Mouse (Mus musculus) activated CD4-positive, CD25-positive, alpha-beta regulatory T cell, adult 4 months (primary cell): Measurements from ENCODE around the gene Hes2. TPM values are rescaled to one million over a fixed set of nuclear protein-coding genes. Genes with fewer than 3 reads are reported as not detected.

ENCODE experiments used
- ATAC-seq: one replicate; pipeline ENCODE4 v1.8.0; 2017
- polyA plus RNA-seq, 2 experiments: library from polyadenylated mRNA; unstranded; fragments of 100-300 nt; shearing (Covaris generic); gene quantifications; one replicate each; pipeline ENCODE4 v1.2.1; 2017

Hes2 gene
- polyA plus RNA-seq, 2 experiments from 2014 or later: not detected

DNA sequence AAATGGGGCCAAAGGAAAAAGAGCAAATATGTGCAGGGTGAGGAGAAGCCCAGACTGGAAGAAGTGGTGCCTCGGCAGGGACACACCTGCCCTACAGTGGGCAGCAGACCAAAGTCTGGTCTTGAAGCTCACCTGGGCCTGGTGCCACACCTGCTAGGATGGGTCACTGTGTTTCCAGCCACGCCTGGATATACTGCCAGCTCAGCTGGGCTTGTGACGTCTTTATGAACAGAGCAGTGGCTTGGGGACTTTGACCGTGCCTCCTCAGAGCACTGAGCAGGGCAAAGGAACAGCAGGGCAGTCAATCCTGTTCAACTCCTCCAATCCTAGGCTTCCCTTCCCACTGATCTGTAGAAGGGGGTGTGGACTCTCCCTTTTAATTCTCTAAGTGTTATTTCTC lies 2.1 kb downstream of the Hes2 start:
- no peak for ATAC-seq

- ATAC-seq: no peak
Measured at GRCm38 (mm10) chr4:152161601-152162000, 2.9 kb downstream of the Hes2 start.

DNA sequence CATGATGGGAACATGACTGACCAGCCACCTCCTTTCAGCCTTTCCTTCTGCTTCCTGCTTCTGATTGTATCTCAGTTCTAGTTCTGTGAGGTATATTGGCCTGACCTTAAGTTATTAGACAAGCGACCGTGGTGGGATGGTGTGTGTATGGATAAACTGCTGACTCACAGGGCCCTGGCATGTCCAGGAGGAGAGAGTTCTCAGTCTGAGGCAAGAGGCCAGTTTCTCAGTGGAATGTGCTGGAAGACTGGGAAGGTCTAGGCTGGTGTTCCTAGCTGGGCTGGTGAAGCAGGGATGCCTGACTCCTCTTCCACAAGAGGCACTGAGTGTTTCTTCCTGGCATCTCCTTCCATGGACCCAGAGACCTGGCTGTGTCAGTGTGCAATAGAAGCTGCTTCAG lies 4.1 kb downstream of the Hes2 start:
- no peak for ATAC-seq

DNA sequence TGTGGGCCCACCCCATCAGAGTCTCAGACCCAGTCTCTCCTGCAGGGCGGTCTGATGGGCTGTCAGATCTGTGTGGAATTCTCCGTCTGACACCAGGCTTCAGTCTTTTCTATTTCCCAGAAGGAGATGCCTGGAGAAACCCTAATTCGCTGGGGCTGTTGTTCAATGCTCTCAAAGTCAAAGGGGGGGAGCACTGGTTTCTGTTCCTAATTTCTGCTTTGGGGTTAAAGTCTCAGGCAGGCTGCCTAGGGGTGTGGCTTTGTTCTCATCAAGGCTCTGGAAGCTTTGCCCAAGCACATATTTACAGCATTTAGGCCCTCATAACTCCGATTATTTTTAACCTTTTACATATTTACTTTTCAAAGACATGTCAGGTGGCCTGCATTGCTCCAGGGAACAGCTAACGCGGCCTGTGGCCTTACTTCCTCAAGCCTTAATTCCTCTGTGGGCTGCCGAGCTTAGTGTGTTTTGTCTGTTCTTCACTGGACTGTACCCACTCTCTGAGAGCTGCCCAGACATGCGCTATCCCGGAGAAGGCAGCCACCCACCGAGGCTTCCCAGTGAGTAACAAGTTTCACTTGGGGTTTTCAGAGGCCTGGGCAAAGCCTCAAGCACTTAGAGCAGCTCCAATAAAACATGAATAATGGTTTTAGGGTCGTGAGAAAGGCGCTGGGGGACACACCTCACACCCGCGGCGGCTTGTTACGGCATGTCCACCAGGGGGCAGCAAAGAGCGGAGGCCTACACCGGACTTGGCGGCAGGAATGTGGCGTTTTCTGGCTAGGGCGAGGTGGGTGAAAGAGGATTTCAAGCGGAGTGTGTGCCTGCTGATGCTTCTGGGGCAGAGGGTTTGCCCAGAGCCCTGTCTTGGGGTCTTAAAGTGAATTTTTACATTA lies 6.6 kb downstream of the Hes2 start:
- no peak for ATAC-seq

DNA sequence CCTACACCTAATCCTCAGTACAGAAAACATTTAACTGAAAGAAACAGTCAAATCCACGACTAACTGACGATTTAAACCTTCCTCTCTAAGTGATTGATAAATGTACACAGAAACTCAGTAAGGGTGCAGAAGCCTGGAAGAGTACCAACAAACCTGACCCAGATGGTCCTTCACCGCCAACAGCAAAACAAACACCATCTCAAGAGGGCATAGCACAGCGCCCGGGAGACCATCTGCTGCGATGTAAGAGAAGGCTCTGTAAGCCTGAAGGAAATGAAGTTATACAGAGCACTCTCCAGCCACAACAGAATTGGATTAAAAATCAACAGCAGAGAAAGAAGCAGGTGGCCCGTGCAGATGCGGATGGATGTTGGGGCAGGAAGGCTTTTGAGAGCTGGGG lies 9.4 kb downstream of the Hes2 start:
- no peak for ATAC-seq

GRCm38 (mm10) chr4:152169103-152169502 lies 10.4 kb downstream of the Hes2 start:
- no peak for ATAC-seq

DNA sequence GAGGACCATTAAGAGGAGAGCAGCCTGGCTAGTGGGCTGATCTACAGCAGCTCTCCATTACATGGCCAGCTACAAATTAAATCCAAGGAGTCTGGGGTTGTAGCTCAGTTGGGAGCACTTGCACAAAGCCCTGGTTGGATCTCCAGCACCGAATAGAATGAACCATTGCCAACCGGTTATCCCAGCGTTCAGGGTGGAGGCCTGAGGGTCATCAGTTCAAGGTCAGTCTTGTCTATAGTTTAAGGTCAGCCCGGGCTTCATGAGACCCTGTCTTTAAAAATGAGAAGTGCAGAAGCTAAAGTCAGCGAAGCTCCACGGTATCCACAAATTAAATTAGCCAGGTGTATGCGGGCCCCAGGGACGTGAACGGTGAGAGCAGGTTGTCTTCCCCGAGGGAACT lies 11.6 kb downstream of the Hes2 start:
- ATAC-seq: no peak

GRCm38 (mm10) chr4:152171543-152171942 lies 12.9 kb downstream of the Hes2 start:
- no peak for ATAC-seq

GRCm38 (mm10) chr4:152173041-152173440 lies 14.4 kb downstream of the Hes2 start:
- no peak for ATAC-seq

GRCm38 (mm10) chr4:152173956-152174355 lies 15.3 kb downstream of the Hes2 start:
- ATAC-seq: no peak

DNA sequence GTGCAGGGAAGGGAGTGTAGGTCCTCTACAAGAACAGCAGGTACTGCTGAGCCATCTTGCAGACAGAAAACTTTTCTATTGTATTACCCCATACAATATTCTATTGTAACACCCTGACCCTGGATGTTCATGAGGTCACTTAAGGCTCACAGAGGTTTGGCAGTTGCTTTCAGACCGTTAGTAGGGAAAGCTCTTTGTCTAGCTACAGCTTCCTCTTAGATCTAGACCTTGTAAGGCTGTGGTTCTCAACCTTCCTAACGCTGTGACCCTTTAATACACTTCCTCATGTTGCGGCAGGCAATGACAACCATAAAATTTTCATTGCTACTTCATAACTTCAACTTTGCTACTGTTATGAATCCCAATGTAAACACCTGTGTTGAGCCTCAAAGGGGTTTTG lies 18.0 kb downstream of the Hes2 start:
- no peak for ATAC-seq

GRCm38 (mm10) chr4:152177174-152177536 lies 18.5 kb downstream of the Hes2 start:
- no peak for ATAC-seq

GRCm38 (mm10) chr4:152177537-152178343 lies 19.1 kb downstream of the Hes2 start, which contains the start of gene Acot7:
Gene Acot7, plus strand, starts transcription at chr4:152178134.
- peak; percentile 83 for ATAC-seq

DNA sequence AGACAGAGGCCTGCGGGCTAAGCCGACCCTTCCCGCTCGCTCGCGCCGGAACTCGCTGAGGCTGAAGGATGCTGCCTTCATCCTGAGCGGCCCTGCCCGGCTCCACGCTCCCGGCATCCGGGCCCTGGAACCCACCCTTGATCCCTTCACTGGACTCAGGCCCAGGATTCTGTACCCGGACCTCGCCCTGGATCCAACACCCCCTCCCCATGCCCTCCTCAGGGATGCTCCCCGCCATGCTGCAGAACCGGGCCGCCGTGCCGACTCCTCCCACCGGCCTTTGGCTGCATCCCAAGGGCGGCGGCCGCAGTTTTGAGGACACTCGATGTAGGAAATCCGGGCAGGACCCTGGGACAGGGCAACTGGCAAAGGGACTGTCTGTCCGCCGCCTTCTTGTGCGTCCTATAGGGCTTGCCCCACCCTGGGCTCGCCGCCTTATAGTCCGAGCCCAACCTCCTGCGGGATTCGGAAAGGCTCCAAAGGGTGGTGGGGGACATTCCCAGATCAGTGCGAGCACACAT lies 19.7 kb downstream of the Hes2 start:
- ATAC-seq: peak; percentile 20

GRCm38 (mm10) chr4:152178916-152179705 lies 20.4 kb downstream of the Hes2 start:
- peak; percentile 30 for ATAC-seq

DNA sequence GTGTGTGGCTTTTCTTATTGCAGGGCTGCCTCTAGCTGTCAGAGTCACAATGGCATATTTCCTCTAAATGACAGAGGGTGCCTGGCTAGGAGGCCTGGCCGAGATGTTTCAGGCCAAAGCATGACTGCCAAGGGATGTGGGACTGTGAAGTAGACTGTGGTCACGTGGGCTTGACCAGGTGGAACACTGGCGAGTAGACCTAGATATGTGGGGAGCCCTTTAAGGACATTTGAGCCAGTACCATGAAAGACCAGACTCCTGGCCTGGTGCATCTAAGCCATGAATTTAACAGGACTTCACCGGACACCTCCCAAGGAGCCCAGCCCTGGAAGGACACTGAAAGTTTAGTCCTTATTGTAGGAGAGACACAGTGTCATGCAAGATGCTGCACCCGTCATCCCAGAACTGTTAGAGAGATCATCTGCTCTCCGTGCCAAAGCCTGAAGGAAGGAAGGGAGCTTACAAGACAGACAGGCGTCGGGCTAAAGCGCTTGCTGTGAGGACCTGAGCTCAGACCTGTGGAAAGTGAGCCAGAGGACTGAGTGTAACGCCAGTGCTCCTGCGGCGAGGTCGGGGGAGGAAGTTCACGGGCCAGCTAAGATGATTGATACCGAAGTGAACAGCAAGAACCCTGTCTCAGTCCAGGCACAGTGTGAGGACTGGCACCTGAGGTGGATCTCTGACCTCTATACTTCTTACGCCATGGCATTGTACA lies 21.4 kb downstream of the Hes2 start:
- ATAC-seq: no peak

GRCm38 (mm10) chr4:152182205-152182604 lies 23.5 kb downstream of the Hes2 start:
- ATAC-seq: no peak

GRCm38 (mm10) chr4:152184353-152185035 lies 25.8 kb downstream of the Hes2 start:
- no peak for ATAC-seq

DNA sequence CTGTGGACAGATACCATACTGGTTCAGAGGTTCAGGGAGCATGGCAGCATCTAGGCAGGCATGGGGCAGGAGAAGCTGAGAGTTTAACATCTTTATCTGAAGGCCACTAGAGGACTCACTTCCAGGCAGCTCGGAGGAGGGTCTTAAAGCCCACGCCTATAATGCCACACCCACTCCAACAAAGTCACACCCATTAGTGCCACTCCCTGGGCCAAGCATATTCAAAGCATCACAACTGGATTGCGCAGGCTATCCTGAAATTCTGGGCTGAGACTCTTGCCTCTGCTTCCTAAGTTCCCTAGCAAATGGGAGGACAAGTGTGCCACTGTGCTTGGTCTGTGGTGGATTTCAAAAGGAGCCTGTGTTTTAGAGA lies 26.5 kb downstream of the Hes2 start:
- ATAC-seq: no peak

- peak; percentile 57 for ATAC-seq
Measured at GRCm38 (mm10) chr4:152185510-152186204, 27.0 kb downstream of the Hes2 start.
